Mouse (Mus musculus) MEL (cell line): ENCODE data around the gene Atp13a3. TPM values are rescaled to one million over a fixed set of nuclear protein-coding genes. Genes with fewer than 3 reads are reported as not detected.

Experiments
- DNase-seq: peaks from one replicate; pipeline ENCODE4 v3.0.0; 2011; ENCODE audit warnings: low read depth, low spot score
- H3K27ac ChIP-seq: 2 replicates; pipeline ENCODE4 v1.5.1; 2012; ENCODE audit warnings: low read depth, mild to moderate bottlenecking, control low read depth, low read length, moderate library complexity; ENCODE audit not compliant: control insufficient read depth
- H3K27me3 ChIP-seq, 2 experiments: fragments of 150-350 bp in 1 of 2; sonication (generic) in 1 of 2; 2 replicates each; pipeline ENCODE4 v1.6.1; 2012; ENCODE audit warnings: low read length in 2 of 2, mild to moderate bottlenecking in 2 of 2, improper control_type of control experiment in 1 of 2, moderate library complexity in 1 of 2; ENCODE audit not compliant: insufficient read depth in 2 of 2, control insufficient read depth in 1 of 2
- H3K36me3 ChIP-seq, 2 experiments: 2 replicates each; pipeline ENCODE4 v1.6.1; 2012 to 2014; ENCODE audit warnings: low read length in 2 of 2, improper control_type of control experiment in 1 of 2, inconsistent platforms in 1 of 2, mild to moderate bottlenecking in 1 of 2; ENCODE audit not compliant: insufficient read depth in 2 of 2, control insufficient read depth in 1 of 2
- H3K4me1 ChIP-seq, 2 experiments: fragments of 150-350 bp in 1 of 2; sonication (generic) in 1 of 2; 2 replicates each; pipeline ENCODE4 v1.6.1; 2012; ENCODE audit warnings: low read length in 2 of 2, improper control_type of control experiment in 1 of 2, mild to moderate bottlenecking in 1 of 2; ENCODE audit not compliant: insufficient read depth in 2 of 2, control insufficient read depth in 1 of 2
- H3K4me3 ChIP-seq, 2 experiments: fragments of 150-350 bp in 1 of 2; sonication (generic) in 1 of 2; 2 replicates each; pipeline ENCODE4 v1.5.1; 2012; ENCODE audit warnings: low read depth in 2 of 2, low read length in 2 of 2, mild to moderate bottlenecking in 2 of 2, moderate library complexity in 2 of 2, control low read depth in 1 of 2, improper control_type of control experiment in 1 of 2; ENCODE audit not compliant: control insufficient read depth in 1 of 2, insufficient read depth in 1 of 2
- H3K79me2 ChIP-seq: 2 replicates; pipeline ENCODE4 v1.6.1; 2012; ENCODE audit warnings: mild to moderate bottlenecking, low read length, moderate library complexity; ENCODE audit not compliant: control insufficient read depth, poor library complexity, insufficient read depth
- H3K9ac ChIP-seq: 2 replicates; pipeline ENCODE4 v1.6.1; 2012; ENCODE audit warnings: low read depth, mild to moderate bottlenecking, control low read depth, low read length, moderate library complexity; ENCODE audit not compliant: control insufficient read depth, poor library complexity, severe bottlenecking
- H3K9me3 ChIP-seq: fragments of 150-350 bp; sonication (generic); replicated peaks from 2 replicates; pipeline ENCODE4 v1.6.1; 2012; ENCODE audit warnings: mild to moderate bottlenecking, low read length, improper control_type of control experiment, moderate library complexity; ENCODE audit not compliant: insufficient read depth
- BHLHE40 ChIP-seq: IDR thresholded peaks from 2 replicates; pipeline ENCODE4 v1.6.1; 2012; ENCODE audit warnings: low read depth, mild to moderate bottlenecking, inconsistent platforms, low read length, improper control_type of control experiment, borderline replicate concordance
- CHD1 ChIP-seq: IDR thresholded peaks from 2 replicates; pipeline ENCODE4 v1.6.1; 2012; ENCODE audit warnings: low read depth, mild to moderate bottlenecking, inconsistent platforms, low read length, improper control_type of control experiment
- CHD2 ChIP-seq: IDR thresholded peaks from 2 replicates; pipeline ENCODE4 v1.6.1; 2011; ENCODE audit warnings: low read length, improper control_type of control experiment
- CTCF ChIP-seq, 3 experiments: IDR thresholded peaks in 2 of 3; conservative IDR thresholded peaks in 1 of 3; 2 replicates each; pipeline ENCODE4 v1.5.1; 2011 to 2012; ENCODE audit warnings: low read length in 3 of 3, low read depth in 2 of 3, mild to moderate bottlenecking in 2 of 3, improper control_type of control experiment in 1 of 3, inconsistent platforms in 1 of 3, mixed read lengths in 1 of 3, moderate library complexity in 1 of 3; ENCODE audit not compliant: control insufficient read depth in 1 of 3, insufficient read depth in 1 of 3, poor library complexity in 1 of 3, severe bottlenecking in 1 of 3
- ELF1 ChIP-seq: IDR thresholded peaks from 2 replicates; pipeline ENCODE4 v1.6.1; 2014; ENCODE audit warnings: low read depth, mild to moderate bottlenecking, inconsistent platforms, low read length, improper control_type of control experiment, moderate library complexity
- EP300 ChIP-seq, 2 experiments: IDR thresholded peaks; 2 replicates each; pipeline ENCODE4 v1.6.1; 2011; ENCODE audit warnings: improper control_type of control experiment in 2 of 2, low read length in 2 of 2, low read depth in 1 of 2, mild to moderate bottlenecking in 1 of 2
- ETS1 ChIP-seq: IDR thresholded peaks from 2 replicates; pipeline ENCODE4 v1.6.1; 2012; ENCODE audit warnings: low read depth, mild to moderate bottlenecking, inconsistent platforms, low read length, improper control_type of control experiment, moderate library complexity
- GABPA ChIP-seq: IDR thresholded peaks from 2 replicates; pipeline ENCODE4 v1.6.1; 2012; ENCODE audit warnings: low read depth, mild to moderate bottlenecking, inconsistent platforms, low read length, improper control_type of control experiment, moderate library complexity
- GATA1 ChIP-seq: IDR thresholded peaks from 2 replicates; pipeline ENCODE4 v1.6.1; 2011; ENCODE audit warnings: low read depth, low read length, improper control_type of control experiment
- HCFC1 ChIP-seq: IDR thresholded peaks from 2 replicates; pipeline ENCODE4 v1.6.1; 2012; ENCODE audit warnings: low read depth, mild to moderate bottlenecking, inconsistent platforms, low read length, improper control_type of control experiment, moderate library complexity
- MAX ChIP-seq: IDR thresholded peaks from 2 replicates; pipeline ENCODE4 v1.6.1; 2011; ENCODE audit warnings: low read length, improper control_type of control experiment
- MAZ ChIP-seq: IDR thresholded peaks from 2 replicates; pipeline ENCODE4 v1.6.1; 2012; ENCODE audit warnings: low read depth, mild to moderate bottlenecking, inconsistent platforms, low read length, improper control_type of control experiment
- MEF2A ChIP-seq: IDR thresholded peaks from 2 replicates; pipeline ENCODE4 v1.6.1; 2014; ENCODE audit warnings: low read depth, mild to moderate bottlenecking, inconsistent platforms, low read length, improper control_type of control experiment; ENCODE audit not compliant: poor library complexity, insufficient replicate concordance, severe bottlenecking; ENCODE audit errors: extremely low read depth
- MXI1 ChIP-seq: IDR thresholded peaks from 2 replicates; pipeline ENCODE4 v1.6.1; 2011; ENCODE audit warnings: mild to moderate bottlenecking, low read depth, low read length, improper control_type of control experiment
- MYB ChIP-seq: IDR thresholded peaks from 2 replicates; pipeline ENCODE4 v1.6.1; 2011; ENCODE audit warnings: mild to moderate bottlenecking, low read depth, low read length, improper control_type of control experiment
- MYC ChIP-seq: IDR thresholded peaks from 2 replicates; pipeline ENCODE4 v1.6.1; 2011; ENCODE audit warnings: low read depth, mild to moderate bottlenecking, low read length, improper control_type of control experiment, moderate library complexity
- NELFE ChIP-seq: IDR thresholded peaks from 2 replicates; pipeline ENCODE4 v1.6.1; 2011; ENCODE audit warnings: low read depth, low read length, improper control_type of control experiment
- NRF1 ChIP-seq: IDR thresholded peaks from 2 replicates; pipeline ENCODE4 v1.6.1; 2014; ENCODE audit warnings: low read depth, mild to moderate bottlenecking, inconsistent platforms, low read length, improper control_type of control experiment, moderate library complexity; ENCODE audit not compliant: poor library complexity, insufficient read depth, severe bottlenecking
- POLR2A ChIP-seq, 2 experiments: IDR thresholded peaks; 2 replicates each; pipeline ENCODE4 v1.6.1; 2011 to 2012; ENCODE audit warnings: low read length in 2 of 2, mild to moderate bottlenecking in 2 of 2, control low read depth in 1 of 2, improper control_type of control experiment in 1 of 2, low read depth in 1 of 2, moderate library complexity in 1 of 2; ENCODE audit not compliant: control insufficient read depth in 1 of 2, insufficient read depth in 1 of 2, poor library complexity in 1 of 2
- POLR2AphosphoS2 ChIP-seq: IDR thresholded peaks from 2 replicates; pipeline ENCODE4 v1.6.1; 2011; ENCODE audit warnings: low read length, improper control_type of control experiment
- POLR2AphosphoS5 ChIP-seq: IDR thresholded peaks from 2 replicates; pipeline ENCODE4 v1.6.1; 2012; ENCODE audit warnings: low read depth, borderline replicate concordance, mild to moderate bottlenecking, inconsistent platforms, low read length, moderate library complexity, mixed read lengths
- RCOR1 ChIP-seq: IDR thresholded peaks from 2 replicates; pipeline ENCODE4 v1.6.1; 2012; ENCODE audit warnings: low read depth, mild to moderate bottlenecking, inconsistent platforms, low read length, improper control_type of control experiment
- SIN3A ChIP-seq: IDR thresholded peaks from 2 replicates; pipeline ENCODE4 v1.6.1; 2012; ENCODE audit warnings: low read length, improper control_type of control experiment, inconsistent platforms
- SMC3 ChIP-seq: IDR thresholded peaks from 2 replicates; pipeline ENCODE4 v1.6.1; 2011; ENCODE audit warnings: low read depth, low read length, improper control_type of control experiment
- TAL1 ChIP-seq: IDR thresholded peaks from 2 replicates; pipeline ENCODE4 v1.6.1; 2012; ENCODE audit warnings: mild to moderate bottlenecking, inconsistent platforms, low read length, moderate library complexity, mixed read lengths
- TBP ChIP-seq: IDR thresholded peaks from 2 replicates; pipeline ENCODE4 v1.8.0; 2011; ENCODE audit warnings: low read depth, low read length, improper control_type of control experiment
- TCF12 ChIP-seq: IDR thresholded peaks from 2 replicates; pipeline ENCODE4 v1.6.1; 2014; ENCODE audit warnings: low read depth, mild to moderate bottlenecking, inconsistent platforms, low read length, improper control_type of control experiment, moderate library complexity
- UBTF ChIP-seq: IDR thresholded peaks from 2 replicates; pipeline ENCODE4 v1.6.1; 2012; ENCODE audit warnings: low read depth, mild to moderate bottlenecking, inconsistent platforms, low read length, improper control_type of control experiment, moderate library complexity, borderline replicate concordance; ENCODE audit not compliant: insufficient read depth
- USF2 ChIP-seq, 2 experiments: IDR thresholded peaks; 2 replicates each; pipeline ENCODE4 v1.6.1; 2011 to 2012; ENCODE audit warnings: improper control_type of control experiment in 2 of 2, low read length in 2 of 2, borderline replicate concordance in 1 of 2, inconsistent platforms in 1 of 2, low read depth in 1 of 2, mild to moderate bottlenecking in 1 of 2; ENCODE audit not compliant: insufficient read depth in 1 of 2
- ZC3H11A ChIP-seq: IDR thresholded peaks from 2 replicates; pipeline ENCODE4 v1.6.1; 2012; ENCODE audit warnings: low read depth, mild to moderate bottlenecking, inconsistent platforms, low read length, improper control_type of control experiment
- ZKSCAN1 ChIP-seq: IDR thresholded peaks from 2 replicates; pipeline ENCODE4 v1.6.1; 2012; ENCODE audit warnings: low read depth, mild to moderate bottlenecking, inconsistent platforms, low read length, improper control_type of control experiment, moderate library complexity
- ZMIZ1 ChIP-seq: IDR thresholded peaks from 2 replicates; pipeline ENCODE4 v1.6.1; 2012; ENCODE audit warnings: low read depth, mild to moderate bottlenecking, inconsistent platforms, low read length, improper control_type of control experiment, moderate library complexity
- ZNF384 ChIP-seq: IDR thresholded peaks from 2 replicates; pipeline ENCODE4 v1.6.1; 2012; ENCODE audit warnings: low read depth, mild to moderate bottlenecking, inconsistent platforms, low read length, improper control_type of control experiment
- polyA plus RNA-seq, 2 experiments: library from polyadenylated mRNA; stranded (reverse) in 1 of 2; unstranded in 1 of 2; fragments of >175 nt in 1 of 2; fragments of >200 nt in 1 of 2; gene quantifications; 2 replicates each; pipeline versions ENCODE4 v1.2.1 to v1.2.4; 2012; ENCODE audit warnings: low replicate concordance in 2 of 2, low read depth in 1 of 2; ENCODE audit not compliant: insufficient read length in 2 of 2, insufficient read depth in 1 of 2, missing spikeins in 1 of 2
- total RNA-seq: library from RNA; depleted of rRNA; stranded (reverse); fragments of 300-350 nt; gene quantifications from 2 replicates; pipeline ENCODE4 v1.2.3, GENCODE M21; 2012

The Atp13a3 gene
- total and polyA plus RNA-seq, 3 experiments, result 93.3 to 120 (median 117) TPM

DNA sequence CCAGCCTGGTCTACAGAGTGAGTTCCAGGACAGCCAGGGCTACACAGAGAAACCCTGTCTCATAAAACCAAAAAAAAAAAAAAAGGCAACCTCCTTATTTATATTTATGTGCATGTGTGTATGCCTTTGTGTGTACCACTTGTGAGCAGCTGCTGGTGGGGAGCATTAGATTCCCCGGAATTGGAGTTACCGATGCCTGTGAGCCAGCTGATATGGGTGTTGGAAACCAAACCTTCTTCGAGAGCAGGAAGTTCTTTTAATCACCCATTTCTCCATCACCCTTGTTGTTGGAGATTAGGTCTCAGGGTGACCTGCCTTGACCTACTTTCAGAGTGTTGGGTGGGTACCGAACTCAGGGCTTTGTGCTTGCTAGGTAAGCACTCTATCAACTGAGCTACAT is 5.1 kb upstream of the Atp13a3 start (continued):
- TF ChIP-seq SIN3A (peak; percentile 65), MYC (no peak), MYB (peak; percentile 65; the same call in 1 of the 2 replicates), USF2 (IDR thresholded peaks at IDR 0.05; ENCODE audit: borderline replicate concordance in 1 of 2, insufficient read depth in 1 of 2, low read depth in 1 of 2, low read length in 2 of 2) (no peak), MAX (no peak), POLR2AphosphoS5 (no peak), ETS1 (peak; percentile 93), MXI1 (peak; percentile 65; the same call in 1 of the 2 replicates), ZMIZ1 (no peak), ZC3H11A (no peak), HCFC1 (no peak; the same call in 1 of the 2 replicates), SMC3 (no peak; the same call in 1 of the 2 replicates), CTCF (IDR thresholded peaks at IDR 0.05 in 2 of 3, conservative IDR thresholded peaks at IDR 0.05 in 1 of 3; ENCODE audit: control insufficient read depth in 1 of 3, insufficient read depth in 1 of 3, low read depth in 2 of 3, low read length in 3 of 3, poor library complexity in 1 of 3, severe bottlenecking in 1 of 3) (no peak), MEF2A (no peak), MAZ (no peak; the same call in 1 of the 2 replicates)

DNA sequence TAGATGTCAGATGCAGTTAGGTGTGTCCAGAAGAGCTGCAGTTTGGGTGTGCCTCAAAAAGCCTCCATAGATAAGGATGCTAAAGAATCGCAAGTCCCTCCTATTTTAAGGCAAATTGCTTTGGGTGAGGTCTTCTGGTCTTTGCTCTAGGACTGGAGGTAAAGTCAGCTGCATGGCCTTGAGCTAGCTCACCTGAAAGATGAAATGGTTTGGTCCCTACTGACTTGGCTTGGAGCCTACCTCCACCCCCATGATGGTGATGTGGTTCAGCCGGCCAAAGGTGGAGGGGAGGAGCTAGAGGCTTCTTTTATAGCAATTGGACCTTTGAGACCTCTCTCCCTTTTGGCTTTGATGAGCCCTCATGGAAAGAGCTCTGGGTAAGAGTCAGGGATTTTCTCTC is 1.7 kb upstream of the Atp13a3 start:
- H3K36me3 ChIP-seq, result peaks cover 0 to 45% of the 10 kb centered on the region in 2 experiments; a peak in 2 of 4 replicates
- no peaks in the 10 kb centered on the region for H3K9me3 ChIP-seq
- peak overlapping the region; percentile 69 for H3K27ac ChIP-seq
- peaks cover 32 to 48% of the 10 kb centered on the region in 2 experiments for H3K4me1 ChIP-seq
- peak overlapping the region; percentile 37; the same call in 1 of the 2 replicates for H3K9ac ChIP-seq
- peak overlapping the region; percentile 8 to 18; a peak in 1 of 4 replicates for H3K4me3 ChIP-seq
- no peaks in the 10 kb centered on the region for H3K79me2 ChIP-seq
- no peaks in the 10 kb centered on the region for H3K27me3 ChIP-seq
- peak; percentile 68 for DNase-seq
- peak in 1 of 2 experiments; percentile 55; a peak in 2 of 4 replicates for TF ChIP-seq EP300 (IDR thresholded peaks at IDR 0.05; ENCODE audit: low read depth in 1 of 2, low read length in 2 of 2)
- TF ChIP-seq MXI1, result no peak
- TF ChIP-seq ELF1, result no peak
- TF ChIP-seq CHD1, result peak; percentile 89; the same call in 1 of the 2 replicates
- TF ChIP-seq POLR2A (IDR thresholded peaks at IDR 0.05; ENCODE audit: control insufficient read depth in 1 of 2, insufficient read depth in 1 of 2, low read depth in 1 of 2, low read length in 2 of 2, poor library complexity in 1 of 2), result peak in 1 of 2 experiments; percentile 55; a peak in 1 of 4 replicates
- no peak for TF ChIP-seq POLR2AphosphoS2
- no peak for TF ChIP-seq TCF12
- no peak for TF ChIP-seq HCFC1
- TF ChIP-seq ETS1, result peak; percentile 57; the same call in 1 of the 2 replicates
- no peak for TF ChIP-seq ZKSCAN1
- TF ChIP-seq TAL1, result no peak
- TF ChIP-seq BHLHE40, result 0 out of 2 replicates have a peak, but pooled peaks have one; percentile 9
- peak; percentile 89 for TF ChIP-seq TBP
- TF ChIP-seq POLR2AphosphoS5, result no peak
- no peak for TF ChIP-seq UBTF
- TF ChIP-seq NELFE, result peak; percentile 26
- TF ChIP-seq ZMIZ1, result no peak; the same call in 1 of the 2 replicates
- TF ChIP-seq SMC3, result no peak
- TF ChIP-seq NRF1, result no peak
- no peak for TF ChIP-seq CHD2
- peak; percentile 79 for TF ChIP-seq GATA1
- TF ChIP-seq ZNF384, result no peak
- TF ChIP-seq GABPA, result no peak
- TF ChIP-seq MAZ, result no peak
- no peak for TF ChIP-seq MYB
- TF ChIP-seq RCOR1, result no peak
- TF ChIP-seq SIN3A, result peak; percentile 44
